Mouse (Mus musculus) neural tube, embryonic 11.5 days (tissue): Measurements from ENCODE around the gene Dgkd. TPM values are rescaled to one million over a fixed set of nuclear protein-coding genes. Genes with fewer than 3 reads are reported as not detected.

Experiments
- ATAC-seq: fragments of 200-750 bp; cut with Nextera tagmentation; 2 replicates; pipeline ENCODE4 v1.8.0; 2017; ENCODE audit warnings: moderate number of reproducible peaks, mild to moderate bottlenecking, moderate TSS enrichment, moderate library complexity; ENCODE audit not compliant: insufficient read depth, low FRiP score, low TSS enrichment
- DNase-seq: peaks from one replicate; pipeline ENCODE4 v3.0.0-alpha.2; 2015; ENCODE audit warnings: low spot score
- H3K27ac ChIP-seq: fragments of 300-500 bp; sonication (generic); 2 replicates; pipeline ENCODE4 v1.5.1; 2014; ENCODE audit warnings: low read depth, mild to moderate bottlenecking, low read length
- H3K27me3 ChIP-seq: fragments of 300-500 bp; sonication (generic); 2 replicates; pipeline ENCODE4 v1.6.1; 2014; ENCODE audit warnings: mild to moderate bottlenecking, low read length, mixed read lengths; ENCODE audit not compliant: control insufficient read depth, insufficient read depth
- H3K36me3 ChIP-seq: fragments of 300-500 bp; sonication (generic); 2 replicates; pipeline ENCODE4 v1.6.1; 2014; ENCODE audit warnings: mild to moderate bottlenecking, low read length, moderate library complexity, mixed read lengths; ENCODE audit not compliant: control insufficient read depth, insufficient read depth
- H3K4me1 ChIP-seq: fragments of 300-500 bp; sonication (generic); 2 replicates; pipeline ENCODE4 v1.6.1; 2014; ENCODE audit warnings: low read length, mixed read lengths; ENCODE audit not compliant: control insufficient read depth, insufficient read depth
- H3K4me2 ChIP-seq: fragments of 300-500 bp; sonication (generic); 2 replicates; pipeline ENCODE4 v1.6.1; 2014; ENCODE audit warnings: low read depth, mild to moderate bottlenecking, moderate library complexity
- H3K4me3 ChIP-seq: fragments of 300-500 bp; sonication (generic); 2 replicates; pipeline ENCODE4 v1.5.1; 2014; ENCODE audit warnings: low read depth, low read length
- H3K9ac ChIP-seq: fragments of 300-500 bp; sonication (generic); 2 replicates; pipeline ENCODE4 v1.6.1; 2014; ENCODE audit warnings: mild to moderate bottlenecking, low read length
- H3K9me3 ChIP-seq: fragments of 300-500 bp; sonication (generic); 2 replicates; pipeline ENCODE4 v1.6.1; 2016; ENCODE audit warnings: low read length; ENCODE audit not compliant: control insufficient read depth
- WGBS: fragments of 180-500 bp; shearing (Covaris S2); extraction: QIAGEN DNeasy Blood & Tissue Kit; methylation state at CpG from one replicate; pipeline ENCODE4 v1.1.7; 2014; 5-methylcytosine and 5-hydroxymethylcytosine counted together
- polyA plus RNA-seq: library from polyadenylated mRNA; unstranded; fragments of >200 nt; fragmentation: Nextera tagmentation; extraction: Ambion mirVana; gene quantifications from 2 replicates; pipeline ENCODE4 v1.2.1, GENCODE M21; 2014

Dgkd gene
- polyA plus RNA-seq, 1 experiment from 2014 or later, result 40.1 TPM

GRCm38 (mm10) chr1:87941765-87942164, 88.7 kb downstream of the Dgkd start:
- Histone ChIP-seq H3K4me3 (no peak overlapping the region), H3K4me1 (no peaks in the 10 kb centered on the region), H3K36me3 (peaks cover 20% of the 10 kb centered on the region), H3K27ac (no peak overlapping the region), H3K27me3 (no peaks in the 10 kb centered on the region), H3K9me3 (no peaks in the 10 kb centered on the region), H3K9ac (no peak overlapping the region), H3K4me2 (no peak overlapping the region)
- WGBS, result 97% methylated on average over 1 of the region's 1 CpGs
- DNase-seq (no peak), ATAC-seq (no peak)

- H3K27ac ChIP-seq, result no peak overlapping the region
- no peak for DNase-seq
- peaks cover 34% of the 10 kb centered on the region for H3K36me3 ChIP-seq
- no peak for ATAC-seq
- H3K4me2 ChIP-seq, result no peak overlapping the region
- H3K4me1 ChIP-seq, result no peaks in the 10 kb centered on the region
- H3K4me3 ChIP-seq, result no peak overlapping the region
- H3K9ac ChIP-seq, result no peak overlapping the region
- no peaks in the 10 kb centered on the region for H3K27me3 ChIP-seq
- 97% methylated on average over 6 of the region's 6 CpGs for WGBS
- H3K9me3 ChIP-seq, result no peaks in the 10 kb centered on the region
Measured at GRCm38 (mm10) chr1:87947681-87948091, 94.6 kb downstream of the Dgkd start.

- H3K9ac ChIP-seq, result no peak overlapping the region
- H3K4me3 ChIP-seq, result no peak overlapping the region
- H3K27me3 ChIP-seq, result no peaks in the 10 kb centered on the region
- WGBS, result 97% methylated on average over 3 of the region's 3 CpGs
- H3K27ac ChIP-seq, result no peak overlapping the region
- no peak for DNase-seq
- H3K4me1 ChIP-seq, result no peaks in the 10 kb centered on the region
- H3K4me2 ChIP-seq, result no peak overlapping the region
- H3K9me3 ChIP-seq, result no peaks in the 10 kb centered on the region
- peaks cover 28% of the 10 kb centered on the region for H3K36me3 ChIP-seq
- no peak for ATAC-seq
Measured at GRCm38 (mm10) chr1:87951641-87952040, 98.6 kb downstream of the Dgkd start.

GRCm38 (mm10) chr1:87953073-87953472, 100.0 kb downstream of the Dgkd start:
- no peaks in the 10 kb centered on the region for H3K27me3 ChIP-seq
- no peaks in the 10 kb centered on the region for H3K4me1 ChIP-seq
- ATAC-seq (no peak), DNase-seq (no peak)
- 81% methylated on average over 3 of the region's 3 CpGs for WGBS
- H3K9me3 ChIP-seq, result no peaks in the 10 kb centered on the region
- no peak overlapping the region for H3K27ac ChIP-seq
- no peak overlapping the region for H3K4me2 ChIP-seq
- no peak overlapping the region for H3K9ac ChIP-seq
- H3K36me3 ChIP-seq, result peaks cover 23% of the 10 kb centered on the region
- no peak overlapping the region for H3K4me3 ChIP-seq

GRCm38 (mm10) chr1:87958931-87959330, 105.8 kb downstream of the Dgkd start:
- no peak for ATAC-seq
- Histone ChIP-seq H3K27ac (no peak overlapping the region), H3K4me3 (no peak overlapping the region), H3K36me3 (peaks cover 9% of the 10 kb centered on the region), H3K4me1 (no peaks in the 10 kb centered on the region), H3K4me2 (no peak overlapping the region), H3K9me3 (no peaks in the 10 kb centered on the region), H3K9ac (no peak overlapping the region), H3K27me3 (no peaks in the 10 kb centered on the region)
- DNase-seq, result no peak
- WGBS, result 94% methylated on average over 1 of the region's 1 CpGs

GRCm38 (mm10) chr1:87959532-87959931, 106.4 kb downstream of the Dgkd start:
- Histone ChIP-seq H3K9me3 (no peaks in the 10 kb centered on the region), H3K9ac (no peak overlapping the region), H3K27ac (no peak overlapping the region), H3K36me3 (peaks cover 13% of the 10 kb centered on the region), H3K27me3 (no peaks in the 10 kb centered on the region), H3K4me2 (no peak overlapping the region), H3K4me3 (no peak overlapping the region), H3K4me1 (no peaks in the 10 kb centered on the region)
- 84% methylated on average over 4 of the region's 4 CpGs for WGBS
- ATAC-seq (no peak), DNase-seq (no peak)

- Histone ChIP-seq H3K4me1 (no peaks in the 10 kb centered on the region), H3K4me3 (no peak overlapping the region), H3K36me3 (peaks cover 14% of the 10 kb centered on the region), H3K27ac (no peak overlapping the region), H3K4me2 (no peak overlapping the region), H3K9me3 (no peaks in the 10 kb centered on the region), H3K9ac (no peak overlapping the region), H3K27me3 (no peaks in the 10 kb centered on the region)
- 40% methylated on average over 4 of the region's 4 CpGs for WGBS
- DNase-seq, result no peak
- ATAC-seq, result no peak
Measured at GRCm38 (mm10) chr1:87959998-87960431, 106.9 kb downstream of the Dgkd start.

GRCm38 (mm10) chr1:87960752-87961151, 107.7 kb downstream of the Dgkd start:
- ATAC-seq (no peak), DNase-seq (no peak)
- Histone ChIP-seq H3K4me1 (no peaks in the 10 kb centered on the region), H3K4me2 (no peak overlapping the region), H3K4me3 (no peak overlapping the region), H3K27me3 (no peaks in the 10 kb centered on the region), H3K9ac (no peak overlapping the region), H3K36me3 (peaks cover 10% of the 10 kb centered on the region), H3K9me3 (no peaks in the 10 kb centered on the region), H3K27ac (no peak overlapping the region)
- WGBS, result 94% methylated on average over 4 of the region's 4 CpGs

GRCm38 (mm10) chr1:87961459-87962167, 108.5 kb downstream of the Dgkd start:
- 85% methylated on average over 2 of the region's 2 CpGs for WGBS
- Histone ChIP-seq H3K4me2 (no peak overlapping the region), H3K4me3 (no peak overlapping the region), H3K9me3 (no peaks in the 10 kb centered on the region), H3K36me3 (peaks cover 11% of the 10 kb centered on the region), H3K27ac (no peak overlapping the region), H3K27me3 (no peaks in the 10 kb centered on the region), H3K4me1 (no peaks in the 10 kb centered on the region), H3K9ac (no peak overlapping the region)
- DNase-seq, result no peak
- no peak for ATAC-seq
